Mouse (Mus musculus): ENCODE measurements at regions not wholly inside any gene's neighbourhood (a gene's known extent, or its start where the extent isn't known, plus 50 kb on each side); places are given as distances from the start of the nearest gene placed in this dataset.

GRCm38 (mm10) chr8:33075186-33075585 lies 353.3 kb upstream of the 5930422O12Rik start:
- Histone ChIP-seq H3K4me2 (ENCODE audit: low read depth, low read length) (no peak overlapping the region), H3K4me1 (ENCODE audit: control insufficient read depth, insufficient read depth, low read length) (no peaks in the 10 kb centered on the region), H3K27me3 (ENCODE audit: control insufficient read depth, insufficient read depth, low read length) (no peaks in the 10 kb centered on the region), H3K9me3 (replicated peaks; ENCODE audit: control insufficient read depth, low read length) (no peaks in the 10 kb centered on the region), H3K9ac (replicated peaks; ENCODE audit: low read length) (no peak overlapping the region), H3K27ac (replicated peaks; ENCODE audit: low read depth, low read length) (no peak overlapping the region), H3K36me3 (replicated peaks; ENCODE audit: control insufficient read depth, insufficient read depth, low read depth, low read length) (no peaks in the 10 kb centered on the region), H3K4me3 (ENCODE audit: low read depth, low read length) (no peak overlapping the region)
- ATAC-seq (replicated peaks; ENCODE audit: insufficient number of reproducible peaks, low FRiP score, low TSS enrichment, low read depth) (no peak), DNase-seq (ENCODE audit: low spot score) (peak; percentile 27)
- WGBS, result 50% methylated on average over 1 of the region's 1 CpGs

- no peaks in the 10 kb centered on the region for H3K36me3 ChIP-seq (replicated peaks; ENCODE audit: control insufficient read depth, insufficient read depth, low read depth, low read length)
- 74% methylated on average over 6 of the region's 6 CpGs for WGBS
- no peak overlapping the region for H3K4me3 ChIP-seq (ENCODE audit: low read depth, low read length)
- no peak overlapping the region for H3K27ac ChIP-seq (replicated peaks; ENCODE audit: low read depth, low read length)
- H3K4me2 ChIP-seq (ENCODE audit: low read depth, low read length), result no peak overlapping the region
- H3K27me3 ChIP-seq (ENCODE audit: control insufficient read depth, insufficient read depth, low read length), result no peaks in the 10 kb centered on the region
- DNase-seq (ENCODE audit: low spot score) (no peak), ATAC-seq (replicated peaks; ENCODE audit: insufficient number of reproducible peaks, low FRiP score, low TSS enrichment, low read depth) (0 out of 2 replicates have a peak, but pooled peaks have one; percentile 52)
- no peaks in the 10 kb centered on the region for H3K9me3 ChIP-seq (replicated peaks; ENCODE audit: control insufficient read depth, low read length)
- H3K9ac ChIP-seq (replicated peaks; ENCODE audit: low read length), result no peak overlapping the region
- H3K4me1 ChIP-seq (ENCODE audit: control insufficient read depth, insufficient read depth, low read length), result no peaks in the 10 kb centered on the region
These were observed 352.3 kb upstream of the 5930422O12Rik start for GRCm38 (mm10) chr8:33076253-33076652.

GRCm38 (mm10) chr8:33078125-33078524 lies 350.4 kb upstream of the 5930422O12Rik start:
- ATAC-seq (replicated peaks; ENCODE audit: insufficient number of reproducible peaks, low FRiP score, low TSS enrichment, low read depth) (no peak), DNase-seq (ENCODE audit: low spot score) (no peak)
- H3K36me3 ChIP-seq (replicated peaks; ENCODE audit: control insufficient read depth, insufficient read depth, low read depth, low read length), result no peaks in the 10 kb centered on the region
- H3K9ac ChIP-seq (replicated peaks; ENCODE audit: low read length), result no peak overlapping the region
- H3K27me3 ChIP-seq (ENCODE audit: control insufficient read depth, insufficient read depth, low read length), result no peaks in the 10 kb centered on the region
- no peak overlapping the region for H3K4me3 ChIP-seq (ENCODE audit: low read depth, low read length)
- no peak overlapping the region for H3K27ac ChIP-seq (replicated peaks; ENCODE audit: low read depth, low read length)
- no peaks in the 10 kb centered on the region for H3K9me3 ChIP-seq (replicated peaks; ENCODE audit: control insufficient read depth, low read length)
- H3K4me1 ChIP-seq (ENCODE audit: control insufficient read depth, insufficient read depth, low read length), result no peaks in the 10 kb centered on the region
- 46% methylated on average over 3 of the region's 3 CpGs for WGBS
- no peak overlapping the region for H3K4me2 ChIP-seq (ENCODE audit: low read depth, low read length)

- H3K4me3 ChIP-seq (ENCODE audit: low read depth, low read length), result no peak overlapping the region
- WGBS, result 86% methylated on average over 12 of the region's 12 CpGs
- ATAC-seq (replicated peaks; ENCODE audit: insufficient number of reproducible peaks, low FRiP score, low TSS enrichment, low read depth) (no peak), DNase-seq (ENCODE audit: low spot score) (no peak)
- no peak overlapping the region for H3K27ac ChIP-seq (replicated peaks; ENCODE audit: low read depth, low read length)
- H3K4me2 ChIP-seq (ENCODE audit: low read depth, low read length), result no peak overlapping the region
- H3K9me3 ChIP-seq (replicated peaks; ENCODE audit: control insufficient read depth, low read length), result no peaks in the 10 kb centered on the region
- H3K4me1 ChIP-seq (ENCODE audit: control insufficient read depth, insufficient read depth, low read length), result no peaks in the 10 kb centered on the region
- no peaks in the 10 kb centered on the region for H3K27me3 ChIP-seq (ENCODE audit: control insufficient read depth, insufficient read depth, low read length)
- H3K36me3 ChIP-seq (replicated peaks; ENCODE audit: control insufficient read depth, insufficient read depth, low read depth, low read length), result no peaks in the 10 kb centered on the region
- no peak overlapping the region for H3K9ac ChIP-seq (replicated peaks; ENCODE audit: low read length)
These were observed 348.5 kb upstream of the 5930422O12Rik start for GRCm38 (mm10) chr8:33079867-33080585.

GRCm38 (mm10) chr8:33081941-33082340 lies 346.6 kb upstream of the 5930422O12Rik start:
- 82% methylated on average over 4 of the region's 4 CpGs for WGBS

GRCm38 (mm10) chr8:33085461-33085860 lies 343.0 kb upstream of the 5930422O12Rik start:
- no peaks in the 10 kb centered on the region for H3K9me3 ChIP-seq (replicated peaks; ENCODE audit: control insufficient read depth, low read length)
- no peaks in the 10 kb centered on the region for H3K27me3 ChIP-seq (ENCODE audit: control insufficient read depth, insufficient read depth, low read length)
- ATAC-seq (replicated peaks; ENCODE audit: insufficient number of reproducible peaks, low FRiP score, low TSS enrichment, low read depth) (no peak), DNase-seq (ENCODE audit: low spot score) (no peak)
- H3K27ac ChIP-seq (replicated peaks; ENCODE audit: low read depth, low read length), result no peak overlapping the region
- H3K36me3 ChIP-seq (replicated peaks; ENCODE audit: control insufficient read depth, insufficient read depth, low read depth, low read length), result no peaks in the 10 kb centered on the region
- WGBS, result 62% methylated on average over 5 of the region's 5 CpGs
- no peaks in the 10 kb centered on the region for H3K4me1 ChIP-seq (ENCODE audit: control insufficient read depth, insufficient read depth, low read length)
- no peak overlapping the region for H3K9ac ChIP-seq (replicated peaks; ENCODE audit: low read length)
- no peak overlapping the region for H3K4me2 ChIP-seq (ENCODE audit: low read depth, low read length)
- H3K4me3 ChIP-seq (ENCODE audit: low read depth, low read length), result no peak overlapping the region

More at GRCm38 (mm10) chr8:33081941-33082340, 346.6 kb upstream of the 5930422O12Rik start:
- H3K4me2 ChIP-seq (ENCODE audit: low read depth, low read length), result no peak overlapping the region
- no peaks in the 10 kb centered on the region for H3K36me3 ChIP-seq (replicated peaks; ENCODE audit: control insufficient read depth, insufficient read depth, low read depth, low read length)
- no peak overlapping the region for H3K4me3 ChIP-seq (ENCODE audit: low read depth, low read length)
- H3K27ac ChIP-seq (replicated peaks; ENCODE audit: low read depth, low read length), result no peak overlapping the region
- no peak for ATAC-seq (replicated peaks; ENCODE audit: insufficient number of reproducible peaks, low FRiP score, low TSS enrichment, low read depth)
- H3K4me1 ChIP-seq (ENCODE audit: control insufficient read depth, insufficient read depth, low read length), result no peaks in the 10 kb centered on the region
- H3K9ac ChIP-seq (replicated peaks; ENCODE audit: low read length), result no peak overlapping the region
- H3K9me3 ChIP-seq (replicated peaks; ENCODE audit: control insufficient read depth, low read length), result no peaks in the 10 kb centered on the region
- no peak for DNase-seq (ENCODE audit: low spot score)
- no peaks in the 10 kb centered on the region for H3K27me3 ChIP-seq (ENCODE audit: control insufficient read depth, insufficient read depth, low read length)

GRCm38 (mm10) chr8:33089731-33090130 lies 338.8 kb upstream of the 5930422O12Rik start:
- ATAC-seq (replicated peaks; ENCODE audit: insufficient number of reproducible peaks, low FRiP score, low TSS enrichment, low read depth) (no peak), DNase-seq (ENCODE audit: low spot score) (no peak)
- H3K9me3 ChIP-seq (replicated peaks; ENCODE audit: control insufficient read depth, low read length), result no peaks in the 10 kb centered on the region
- no peak overlapping the region for H3K27ac ChIP-seq (replicated peaks; ENCODE audit: low read depth, low read length)
- no peaks in the 10 kb centered on the region for H3K4me1 ChIP-seq (ENCODE audit: control insufficient read depth, insufficient read depth, low read length)
- H3K4me3 ChIP-seq (ENCODE audit: low read depth, low read length), result no peak overlapping the region
- no peaks in the 10 kb centered on the region for H3K27me3 ChIP-seq (ENCODE audit: control insufficient read depth, insufficient read depth, low read length)
- 77% methylated on average over 3 of the region's 3 CpGs for WGBS
- H3K9ac ChIP-seq (replicated peaks; ENCODE audit: low read length), result no peak overlapping the region
- no peaks in the 10 kb centered on the region for H3K36me3 ChIP-seq (replicated peaks; ENCODE audit: control insufficient read depth, insufficient read depth, low read depth, low read length)
- no peak overlapping the region for H3K4me2 ChIP-seq (ENCODE audit: low read depth, low read length)

GRCm38 (mm10) chr8:33108914-33109313 lies 319.6 kb upstream of the 5930422O12Rik start:
- H3K9ac ChIP-seq (replicated peaks; ENCODE audit: low read length), result no peak overlapping the region
- DNase-seq (ENCODE audit: low spot score) (no peak), ATAC-seq (replicated peaks; ENCODE audit: insufficient number of reproducible peaks, low FRiP score, low TSS enrichment, low read depth) (no peak)
- no peaks in the 10 kb centered on the region for H3K4me1 ChIP-seq (ENCODE audit: control insufficient read depth, insufficient read depth, low read length)
- 85% methylated on average over 3 of the region's 3 CpGs for WGBS
- H3K4me3 ChIP-seq (ENCODE audit: low read depth, low read length), result no peak overlapping the region
- H3K27me3 ChIP-seq (ENCODE audit: control insufficient read depth, insufficient read depth, low read length), result no peaks in the 10 kb centered on the region
- H3K27ac ChIP-seq (replicated peaks; ENCODE audit: low read depth, low read length), result no peak overlapping the region
- H3K9me3 ChIP-seq (replicated peaks; ENCODE audit: control insufficient read depth, low read length), result no peaks in the 10 kb centered on the region
- H3K4me2 ChIP-seq (ENCODE audit: low read depth, low read length), result no peak overlapping the region
- no peaks in the 10 kb centered on the region for H3K36me3 ChIP-seq (replicated peaks; ENCODE audit: control insufficient read depth, insufficient read depth, low read depth, low read length)
